Mouse (Mus musculus): ENCODE data around the gene Tusc2. TPM values are rescaled to one million over a fixed set of nuclear protein-coding genes. Genes with fewer than 3 reads are reported as not detected.

Gene Tusc2
- total and polyA plus RNA-seq, 3 experiments, result 36.2 to 48.9 TPM; not detected in 1

DNA sequence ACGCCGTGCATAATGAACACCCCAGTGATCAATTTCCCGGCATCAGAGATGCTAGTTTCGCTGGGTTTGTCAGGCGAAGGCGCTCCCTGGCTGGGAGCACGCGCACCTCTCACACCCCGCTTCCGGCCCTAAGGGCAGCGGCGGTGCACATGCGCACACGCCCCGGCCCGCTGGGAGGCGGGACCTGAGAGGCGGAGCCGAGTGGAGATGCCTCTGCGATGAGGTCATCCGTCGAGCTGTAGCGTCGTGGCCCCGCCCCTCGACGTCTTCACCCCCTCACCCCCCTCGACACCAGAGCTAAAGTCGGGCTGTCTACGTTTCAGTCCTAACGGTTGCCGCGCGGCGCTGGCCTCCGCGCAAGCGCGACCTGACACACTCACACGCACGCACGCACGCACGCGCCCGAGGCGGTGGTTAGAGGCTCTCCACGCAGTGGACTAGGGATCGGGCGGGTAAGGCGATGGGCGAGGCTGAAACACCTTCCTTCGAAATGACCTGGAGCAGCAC lies 8.7 kb upstream of the Tusc2 start:
- TF ChIP-seq SMC3 (IDR thresholded peaks at IDR 0.05; ENCODE audit: low read depth, low read length) (no peak), RCOR1 (IDR thresholded peaks at IDR 0.05; ENCODE audit: low read depth, low read length) (peak; percentile 0; the same call in 1 of the 2 replicates), SIN3A (IDR thresholded peaks at IDR 0.05; ENCODE audit: low read length) (peak; percentile 76), ZNF384 (IDR thresholded peaks at IDR 0.05; ENCODE audit: low read depth, low read length) (no peak), NELFE (IDR thresholded peaks at IDR 0.05; ENCODE audit: low read depth, low read length) (peak; percentile 94), ZKSCAN1 (IDR thresholded peaks at IDR 0.05; ENCODE audit: low read depth, low read length) (no peak), ETS1 (IDR thresholded peaks at IDR 0.05; ENCODE audit: low read depth, low read length) (peak; percentile 82), ELF1 (IDR thresholded peaks at IDR 0.05; ENCODE audit: low read depth, low read length) (peak; percentile 84), HCFC1 (IDR thresholded peaks at IDR 0.05; ENCODE audit: low read depth, low read length) (peak; percentile 78), TCF12 (IDR thresholded peaks at IDR 0.05; ENCODE audit: low read depth, low read length) (peak; percentile 68; the same call in 1 of the 2 replicates), ZMIZ1 (IDR thresholded peaks at IDR 0.05; ENCODE audit: low read depth, low read length) (peak; percentile 77; the same call in 1 of the 2 replicates), BHLHE40 (IDR thresholded peaks at IDR 0.05; ENCODE audit: borderline replicate concordance, low read depth, low read length) (peak; percentile 28; the same call in 1 of the 2 replicates), POLR2A (IDR thresholded peaks at IDR 0.05; ENCODE audit: control insufficient read depth in 1 of 2, insufficient read depth in 1 of 2, low read depth in 1 of 2, low read length in 2 of 2, poor library complexity in 1 of 2) (peak; percentile 93), MAX (IDR thresholded peaks at IDR 0.05; ENCODE audit: low read length) (peak; percentile 85), MYB (IDR thresholded peaks at IDR 0.05; ENCODE audit: low read depth, low read length) (peak; percentile 91), CHD2 (IDR thresholded peaks at IDR 0.05; ENCODE audit: low read length) (no peak), USF1 (IDR thresholded peaks at IDR 0.05; ENCODE audit: low read depth, low read length) (0 out of 2 replicates have a peak, but pooled peaks have one; percentile 25), MYC (IDR thresholded peaks at IDR 0.05; ENCODE audit: low read depth, low read length) (peak; percentile 73), NRF1 (IDR thresholded peaks at IDR 0.05; ENCODE audit: insufficient read depth, low read depth, low read length, poor library complexity, severe bottlenecking) (peak; percentile 81), EP300 (IDR thresholded peaks at IDR 0.05; ENCODE audit: low read depth in 1 of 2, low read length in 2 of 2) (peak in 1 of 2 experiments; percentile 67; a peak in 1 of 4 replicates), POLR2AphosphoS5 (IDR thresholded peaks at IDR 0.05; ENCODE audit: borderline replicate concordance, low read depth, low read length) (0 out of 2 replicates have a peak, but pooled peaks have one; percentile 49), POLR2AphosphoS2 (IDR thresholded peaks at IDR 0.05; ENCODE audit: low read length) (peak; percentile 95), TBP (IDR thresholded peaks at IDR 0.05; ENCODE audit: low read depth, low read length) (peak; percentile 67; the same call in 1 of the 2 replicates), USF2 (IDR thresholded peaks at IDR 0.05; ENCODE audit: borderline replicate concordance in 1 of 2, insufficient read depth in 1 of 2, low read depth in 1 of 2, low read length in 2 of 2) (no peak), MXI1 (IDR thresholded peaks at IDR 0.05; ENCODE audit: low read depth, low read length) (peak; percentile 85)
- Histone ChIP-seq H3K27me3 (ENCODE audit: control insufficient read depth in 1 of 2, insufficient read depth in 2 of 2, low read length in 2 of 2) (no peaks in the 10 kb centered on the region), H3K4me3 (ENCODE audit: control insufficient read depth in 1 of 2, insufficient read depth in 1 of 2, low read depth in 2 of 2, low read length in 2 of 2) (peak overlapping the region; percentile 82 to 91), H3K4me1 (ENCODE audit: control insufficient read depth in 1 of 2, insufficient read depth in 2 of 2, low read length in 2 of 2) (peaks cover 10 to 33% of the 10 kb centered on the region in 2 experiments), H3K79me2 (ENCODE audit: control insufficient read depth, insufficient read depth, low read length, poor library complexity) (peaks cover 35% of the 10 kb centered on the region), H3K36me3 (ENCODE audit: control insufficient read depth in 1 of 2, insufficient read depth in 2 of 2, low read length in 2 of 2) (peaks cover 3 to 29% of the 10 kb centered on the region in 2 experiments; a peak in 3 of 4 replicates), H3K27ac (ENCODE audit: control insufficient read depth, low read depth, low read length) (peak overlapping the region; percentile 90), H3K9me3 (replicated peaks; ENCODE audit: insufficient read depth, low read length) (no peaks in the 10 kb centered on the region), H3K9ac (ENCODE audit: control insufficient read depth, low read depth, low read length, poor library complexity, severe bottlenecking) (peak overlapping the region; percentile 94)
- DNase-seq (ENCODE audit: low read depth, low spot score), result peak; percentile 99

All from MEL (cell line).